Mouse (Mus musculus): ENCODE results near the gene Cnnm3. TPM values are rescaled to one million over a fixed set of nuclear protein-coding genes. Genes with fewer than 3 reads are reported as not detected.

Cnnm3 gene
- polyA plus RNA-seq, 1 experiment from 2014 or later: 2.9 TPM

DNA sequence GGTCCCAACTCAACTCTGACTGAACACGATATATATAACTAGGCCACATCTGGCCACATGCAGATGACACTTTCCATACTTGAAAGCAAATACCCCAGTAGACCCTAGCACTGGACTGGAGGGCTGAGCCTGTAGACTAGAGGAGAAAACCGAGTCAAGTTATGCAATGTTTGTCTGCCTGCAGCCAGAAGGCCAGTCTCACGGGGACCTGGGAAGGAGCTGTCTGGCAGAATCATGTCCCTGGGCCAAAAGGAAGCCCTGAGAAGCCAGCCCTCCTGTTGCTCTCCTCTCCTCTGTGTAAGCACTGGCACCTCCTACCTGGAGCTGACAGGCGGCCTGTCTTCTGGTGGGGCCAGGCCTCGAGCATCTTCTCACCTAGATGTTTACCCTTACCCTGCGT lies 63.7 kb downstream of the Cnnm3 start:
- Histone ChIP-seq H3K27ac (no peak overlapping the region), H3K4me1 (replicated peaks) (peaks cover 69% of the 10 kb centered on the region), H3K36me3 (no peaks in the 10 kb centered on the region), H3K9ac (no peak overlapping the region), H3K27me3 (replicated peaks) (no peaks in the 10 kb centered on the region), H3K4me2 (replicated peaks) (no peak overlapping the region), H3K4me3 (replicated peaks) (no peak overlapping the region), H3K9me3 (no peaks in the 10 kb centered on the region; the same call in 1 of the 2 replicates)
- ATAC-seq: no peak
- 50% methylated on average over 6 of the region's 6 CpGs for WGBS

DNA sequence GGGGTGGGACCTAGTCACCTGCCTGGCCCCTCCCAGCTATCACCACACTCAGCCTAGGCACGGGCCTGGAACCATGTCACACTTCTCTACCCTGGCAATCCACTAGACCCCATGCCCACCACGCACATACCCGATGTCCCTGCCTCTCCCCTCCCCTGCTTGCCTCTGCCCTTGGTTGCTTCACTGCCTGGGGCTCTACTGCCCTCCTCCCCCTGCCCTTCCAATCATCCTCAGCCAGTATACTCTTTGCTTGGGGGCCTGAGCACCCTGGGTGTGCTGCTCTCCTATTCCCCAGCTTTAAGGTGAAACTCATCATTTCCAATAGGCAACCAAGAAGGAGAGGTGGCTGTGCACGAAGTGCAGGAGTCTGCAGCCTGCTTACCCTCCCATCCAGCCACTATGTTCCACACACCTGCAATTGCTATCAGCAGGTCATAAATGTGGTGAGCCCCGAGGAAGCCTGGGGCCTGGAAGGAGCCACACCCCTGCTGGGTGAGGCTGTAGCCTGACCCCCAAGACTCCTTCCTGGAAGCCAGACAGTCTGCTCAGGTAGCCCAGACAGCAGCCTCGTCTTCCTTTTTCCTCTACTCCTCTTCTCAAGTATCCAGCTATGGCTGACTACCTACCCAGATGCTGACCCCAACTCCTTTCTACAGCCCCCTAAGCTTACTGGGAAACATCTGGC lies 65.5 kb downstream of the Cnnm3 start:
- no peaks in the 10 kb centered on the region for H3K36me3 ChIP-seq
- H3K4me2 ChIP-seq (replicated peaks): 0 out of 2 replicates have a peak overlapping the region, but pooled peaks have one; percentile 5
- peaks cover 66% of the 10 kb centered on the region for H3K4me1 ChIP-seq (replicated peaks)
- peak; percentile 81 for ATAC-seq
- no peak overlapping the region for H3K4me3 ChIP-seq (replicated peaks)
- no peaks in the 10 kb centered on the region for H3K27me3 ChIP-seq (replicated peaks)
- 56% methylated on average over 6 of the region's 6 CpGs for WGBS
- H3K9me3 ChIP-seq: no peaks in the 10 kb centered on the region; the same call in 1 of the 2 replicates
- H3K9ac ChIP-seq: no peak overlapping the region
- H3K27ac ChIP-seq: peak overlapping the region; percentile 60

Other genes with a start within 250 kb of the Cnnm3 start
- gene Neurl3, start 237.2 kb upstream of the Cnnm3 start, polyA plus RNA-seq (2015; fragmentation: Nextera tagmentation; extraction: Ambion mirVana): 24.2 and 25.6 TPM in 2 replicates
- gene Arid5a, start 204.1 kb upstream of the Cnnm3 start, polyA plus RNA-seq (2015; fragmentation: Nextera tagmentation; extraction: Ambion mirVana): 3.2 and 5.3 TPM in 2 replicates
- gene Kansl3, start 142.7 kb upstream of the Cnnm3 start, polyA plus RNA-seq (2015; fragmentation: Nextera tagmentation; extraction: Ambion mirVana): 32.2 and 36.5 TPM in 2 replicates
- 0.43 and 0.80 TPM in 2 replicates for gene Fer1l5, start 139.6 kb upstream of the Cnnm3 start, polyA plus RNA-seq (2015; fragmentation: Nextera tagmentation; extraction: Ambion mirVana)
- gene Lman2l, start 66.6 kb upstream of the Cnnm3 start, polyA plus RNA-seq (2015; fragmentation: Nextera tagmentation; extraction: Ambion mirVana): 32.7 and 33.3 TPM in 2 replicates
- gene Cnnm4, start 40.2 kb upstream of the Cnnm3 start, polyA plus RNA-seq (2015; fragmentation: Nextera tagmentation; extraction: Ambion mirVana): 35.7 and 36.9 TPM in 2 replicates
- 12.7 and 14.7 TPM in 2 replicates for gene Ankrd23, start 25.0 kb downstream of the Cnnm3 start, polyA plus RNA-seq (2015; fragmentation: Nextera tagmentation; extraction: Ambion mirVana)
- 0.20 TPM in 1 of 2 replicates, not detected in the other for gene Gm42417, start 27.6 kb downstream of the Cnnm3 start, polyA plus RNA-seq (2015; fragmentation: Nextera tagmentation; extraction: Ambion mirVana)
- gene Ankrd39, start 35.6 kb downstream of the Cnnm3 start, polyA plus RNA-seq (2015; fragmentation: Nextera tagmentation; extraction: Ambion mirVana): 21.2 and 23.8 TPM in 2 replicates
- 10.6 and 11.6 TPM in 2 replicates for gene Sema4c, start 46.5 kb downstream of the Cnnm3 start, polyA plus RNA-seq (2015; fragmentation: Nextera tagmentation; extraction: Ambion mirVana)
- gene Fam178b, start 171.3 kb downstream of the Cnnm3 start, polyA plus RNA-seq (2015; fragmentation: Nextera tagmentation; extraction: Ambion mirVana): 0.25 and 0.59 TPM in 2 replicates
- gene Cox5b, start 179.6 kb downstream of the Cnnm3 start, polyA plus RNA-seq (2015; fragmentation: Nextera tagmentation; extraction: Ambion mirVana): 832 and 903 TPM in 2 replicates
- gene 4933424G06Rik, start 198.3 kb downstream of the Cnnm3 start, polyA plus RNA-seq (2015; fragmentation: Nextera tagmentation; extraction: Ambion mirVana): 0.34 TPM in 1 of 2 replicates, not detected in the other
- 90.3 and 92.0 TPM in 2 replicates for gene Actr1b, start 202.6 kb downstream of the Cnnm3 start, polyA plus RNA-seq (2015; fragmentation: Nextera tagmentation; extraction: Ambion mirVana)
- gene Zap70, start 249.9 kb downstream of the Cnnm3 start, polyA plus RNA-seq (2015; fragmentation: Nextera tagmentation; extraction: Ambion mirVana): 0.48 and 0.52 TPM in 2 replicates